Mouse (Mus musculus): ENCODE data around the gene Zfp462. TPM values are rescaled to one million over a fixed set of nuclear protein-coding genes. Genes with fewer than 3 reads are reported as not detected.

Zfp462 gene
- total and polyA plus RNA-seq, 3 experiments: not detected

DNA sequence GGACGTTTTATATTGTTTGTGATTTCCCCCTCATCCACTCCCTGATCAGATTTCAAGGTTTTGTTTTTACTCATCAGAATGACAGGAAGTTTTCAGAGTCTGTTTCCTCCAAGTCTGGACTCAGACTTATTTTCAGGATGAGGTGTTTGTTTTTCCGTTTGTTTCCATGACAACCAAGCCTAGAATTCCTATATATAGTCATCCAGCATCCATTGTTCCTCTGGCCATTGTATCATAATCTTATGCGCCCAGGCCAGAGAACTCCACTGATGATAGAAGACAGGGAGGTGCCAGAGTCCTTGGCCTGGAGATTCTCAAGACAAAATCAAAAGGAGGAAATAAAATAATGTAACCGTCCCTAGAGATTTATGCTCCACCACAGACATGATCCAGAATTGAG lies 97.7 kb downstream of the Zfp462 start:
- no peak for DNase-seq (ENCODE audit: extremely low read depth)
- dilution Hi-C loops (cut with MboI; ENCODE audit: extremely low pct_ligation_motif_present, extremely low pct_unique_long_range_greater_than_20kb, low sequenced_read_pairs): no loop called here

DNA sequence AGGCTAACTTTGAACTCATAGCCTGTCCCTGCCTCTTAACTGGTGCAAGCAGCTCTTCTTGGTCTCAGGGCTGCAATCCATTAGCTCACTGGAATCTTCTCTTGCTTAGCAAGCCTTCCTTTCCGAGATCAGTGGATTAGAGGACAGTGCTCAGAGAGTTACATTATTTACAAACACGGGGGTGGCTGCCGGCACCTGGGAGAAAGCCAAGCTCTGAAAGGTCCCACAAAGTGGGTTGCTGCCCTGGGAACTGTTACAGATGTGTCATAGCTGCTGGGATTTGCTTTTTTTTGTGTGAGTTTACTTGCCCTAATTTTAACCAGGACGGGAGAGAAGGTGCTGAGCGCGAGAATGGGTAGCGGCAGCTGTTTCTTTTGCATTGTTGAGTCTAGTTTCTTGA lies 102.4 kb downstream of the Zfp462 start:
- Histone ChIP-seq H3K9ac (ENCODE audit: insufficient read depth, low read depth) (no peak overlapping the region), H3K4me1 (ENCODE audit: control insufficient read depth in 1 of 2, insufficient read depth in 2 of 2) (no peaks in the 10 kb centered on the region), H3K27ac (ENCODE audit: insufficient read depth, low read depth) (no peak overlapping the region), H3K9me3 (replicated peaks; ENCODE audit: low read length) (no peaks in the 10 kb centered on the region), H3K4me3 (replicated peaks in 1 of 3; ENCODE audit: low read depth in 2 of 3, low read length in 2 of 3, poor library complexity in 1 of 3) (no peak overlapping the region), H3K36me3 (replicated peaks in 1 of 2; ENCODE audit: control insufficient read depth in 1 of 2, insufficient read depth in 1 of 2, low read length in 1 of 2) (no peaks in the 10 kb centered on the region), H3K4me2 (ENCODE audit: insufficient read depth, low read depth, poor library complexity, severe bottlenecking) (no peak overlapping the region), H3K79me2 (replicated peaks; ENCODE audit: control insufficient read depth, extremely low read depth, insufficient read depth, poor library complexity, severe bottlenecking) (no peaks in the 10 kb centered on the region), H3K27me3 (replicated peaks) (no peaks in the 10 kb centered on the region)
- in situ Hi-C loops (cut with MboI; ENCODE audit: low pct_ligation_motif_present, low pct_unique_long_range_greater_than_20kb, low sequenced_read_pairs) (no loop called here), dilution Hi-C loops (cut with MboI; ENCODE audit: extremely low pct_ligation_motif_present, extremely low pct_unique_long_range_greater_than_20kb, low sequenced_read_pairs) (no loop called here)
- DNase-seq (ENCODE audit: extremely low read depth): no peak
- TF ChIP-seq ELF1 (IDR thresholded peaks at IDR 0.05; ENCODE audit: low read depth, low read length) (no peak), IRF4 (IDR thresholded peaks at IDR 0.05; ENCODE audit: low read depth, low read length) (no peak), RCOR1 (conservative IDR thresholded peaks at IDR 0.05; ENCODE audit: low read depth, low read length) (no peak), USF2 (conservative IDR thresholded peaks at IDR 0.05; ENCODE audit: low read depth, low read length) (no peak), MAFK (IDR thresholded peaks at IDR 0.05; ENCODE audit: insufficient replicate concordance, low read length) (no peak), KAT2A (IDR thresholded peaks at IDR 0.05; ENCODE audit: insufficient replicate concordance, low read length) (no peak), MAZ (IDR thresholded peaks at IDR 0.05; ENCODE audit: low read depth, low read length) (no peak), SIN3A (IDR thresholded peaks at IDR 0.05; ENCODE audit: low read length) (no peak), JUND (conservative IDR thresholded peaks at IDR 0.05; ENCODE audit: low read depth, low read length) (no peak), BHLHE40 (IDR thresholded peaks at IDR 0.05; ENCODE audit: low read depth, low read length) (no peak), CTCF (conservative IDR thresholded peaks at IDR 0.05 in 1 of 2, IDR thresholded peaks at IDR 0.05 in 1 of 2; ENCODE audit: low read depth in 2 of 2, low read length in 2 of 2) (no peak), ZC3H11A (IDR thresholded peaks at IDR 0.05; ENCODE audit: low read depth, low read length) (no peak), JUN (IDR thresholded peaks at IDR 0.05; ENCODE audit: insufficient read depth, low read depth, low read length) (no peak), MEF2A (IDR thresholded peaks at IDR 0.05; ENCODE audit: borderline replicate concordance, low read depth, low read length) (no peak), GABPA (IDR thresholded peaks at IDR 0.05; ENCODE audit: insufficient replicate concordance, low read depth, low read length) (no peak), SMC3 (IDR thresholded peaks at IDR 0.05; ENCODE audit: low read depth, low read length) (no peak), CHD1 (IDR thresholded peaks at IDR 0.05; ENCODE audit: low read depth, low read length) (no peak)

More for the DNA sequence above, 97.7 kb downstream of the Zfp462 start:
- no peak overlapping the region for H3K27ac ChIP-seq (ENCODE audit: insufficient read depth, low read depth)
- no peaks in the 10 kb centered on the region for H3K9me3 ChIP-seq (replicated peaks; ENCODE audit: low read length)
- H3K4me2 ChIP-seq (ENCODE audit: insufficient read depth, low read depth, poor library complexity, severe bottlenecking): no peak overlapping the region
- H3K9ac ChIP-seq (ENCODE audit: insufficient read depth, low read depth): no peak overlapping the region
- no peaks in the 10 kb centered on the region for H3K4me1 ChIP-seq (ENCODE audit: control insufficient read depth in 1 of 2, insufficient read depth in 2 of 2)
- TF ChIP-seq UBTF (IDR thresholded peaks at IDR 0.05; ENCODE audit: low read depth, low read length) (no peak), USF2 (conservative IDR thresholded peaks at IDR 0.05; ENCODE audit: low read depth, low read length) (no peak), NELFE (IDR thresholded peaks at IDR 0.05; ENCODE audit: low read depth, low read length) (no peak), SIN3A (IDR thresholded peaks at IDR 0.05; ENCODE audit: low read length) (no peak), JUN (IDR thresholded peaks at IDR 0.05; ENCODE audit: insufficient read depth, low read depth, low read length) (no peak), NRF1 (IDR thresholded peaks at IDR 0.05; ENCODE audit: low read depth, low read length) (no peak), CHD2 (IDR thresholded peaks at IDR 0.05; ENCODE audit: low read length) (no peak), TBP (conservative IDR thresholded peaks at IDR 0.05; ENCODE audit: low read depth, low read length) (no peak), POLR2A (IDR thresholded peaks at IDR 0.05; ENCODE audit: low read depth, low read length) (no peak), USF1 (IDR thresholded peaks at IDR 0.05; ENCODE audit: low read depth, low read length) (no peak), EP300 (IDR thresholded peaks at IDR 0.05; ENCODE audit: low read length) (no peak), MAZ (IDR thresholded peaks at IDR 0.05; ENCODE audit: low read depth, low read length) (no peak), ZMIZ1 (IDR thresholded peaks at IDR 0.05; ENCODE audit: low read depth, low read length) (no peak), MAX (IDR thresholded peaks at IDR 0.05; ENCODE audit: low read length) (no peak), ZKSCAN1 (IDR thresholded peaks at IDR 0.05; ENCODE audit: borderline replicate concordance, low read depth, low read length) (no peak), POLR2AphosphoS2 (IDR thresholded peaks at IDR 0.05; ENCODE audit: low read depth, low read length) (no peak), MYC (IDR thresholded peaks at IDR 0.05; ENCODE audit: low read depth, low read length) (no peak), CTCF (conservative IDR thresholded peaks at IDR 0.05 in 1 of 2, IDR thresholded peaks at IDR 0.05 in 1 of 2; ENCODE audit: low read depth in 2 of 2, low read length in 2 of 2) (no peak), MAFK (IDR thresholded peaks at IDR 0.05; ENCODE audit: insufficient replicate concordance, low read length) (no peak), PAX5 (IDR thresholded peaks at IDR 0.05; ENCODE audit: low read length) (no peak)
- in situ Hi-C loops (cut with MboI; ENCODE audit: low pct_ligation_motif_present, low pct_unique_long_range_greater_than_20kb, low sequenced_read_pairs): no loop called here
- no peak overlapping the region for H3K4me3 ChIP-seq (replicated peaks in 1 of 3; ENCODE audit: low read depth in 2 of 3, low read length in 2 of 3, poor library complexity in 1 of 3)
- H3K27me3 ChIP-seq (replicated peaks): no peaks in the 10 kb centered on the region
- no peaks in the 10 kb centered on the region for H3K79me2 ChIP-seq (replicated peaks; ENCODE audit: control insufficient read depth, extremely low read depth, insufficient read depth, poor library complexity, severe bottlenecking)
- no peaks in the 10 kb centered on the region for H3K36me3 ChIP-seq (replicated peaks in 1 of 2; ENCODE audit: control insufficient read depth in 1 of 2, insufficient read depth in 1 of 2, low read length in 1 of 2)
